Mouse (Mus musculus) intestine, postnatal 0 days (tissue): ENCODE data around the gene 2310022B05Rik. TPM values are rescaled to one million over a fixed set of nuclear protein-coding genes. Genes with fewer than 3 reads are reported as not detected.

Experiments
- ATAC-seq: fragments of 200-750 bp; cut with Nextera tagmentation; 2 replicates; pipeline ENCODE4 v1.8.0; 2017; ENCODE audit warnings: mild to moderate bottlenecking, moderate TSS enrichment, moderate library complexity
- H3K27ac ChIP-seq: fragments of 300-500 bp; sonication (generic); 2 replicates; pipeline ENCODE4 v1.5.1; 2014; ENCODE audit warnings: mild to moderate bottlenecking, low read depth, low read length, moderate library complexity
- H3K27me3 ChIP-seq: fragments of 300-500 bp; sonication (generic); replicated peaks from 2 replicates; pipeline ENCODE4 v1.6.1; 2014; ENCODE audit warnings: low read length, mixed read lengths; ENCODE audit not compliant: control insufficient read depth, insufficient read depth
- H3K36me3 ChIP-seq: fragments of 300-500 bp; sonication (generic); 2 replicates; pipeline ENCODE4 v1.6.1; 2014; ENCODE audit warnings: mild to moderate bottlenecking, moderate library complexity; ENCODE audit not compliant: control insufficient read depth, insufficient read depth
- H3K4me1 ChIP-seq: fragments of 300-500 bp; sonication (generic); replicated peaks from 2 replicates; pipeline ENCODE4 v1.6.1; 2014; ENCODE audit warnings: antibody characterized with exemption, low read length, mixed read lengths; ENCODE audit not compliant: control insufficient read depth, insufficient read depth
- H3K4me2 ChIP-seq: fragments of 300-500 bp; sonication (generic); replicated peaks from 2 replicates; pipeline ENCODE4 v1.6.1; 2014; ENCODE audit warnings: low read depth, mild to moderate bottlenecking, moderate library complexity
- H3K4me3 ChIP-seq: fragments of 300-500 bp; sonication (generic); 2 replicates; pipeline ENCODE4 v1.5.1; 2014; ENCODE audit warnings: low read depth, low read length
- H3K9ac ChIP-seq: fragments of 300-500 bp; sonication (generic); 2 replicates; pipeline ENCODE4 v1.6.1; 2014; ENCODE audit warnings: mild to moderate bottlenecking, low read depth, low read length
- H3K9me3 ChIP-seq: fragments of 300-500 bp; sonication (generic); 2 replicates; pipeline ENCODE4 v1.6.1; 2016; ENCODE audit warnings: mixed run types; ENCODE audit not compliant: control insufficient read depth
- CTCF ChIP-seq: sonication (generic); IDR thresholded peaks from 2 replicates; pipeline ENCODE4 v1.5.1; 2016; ENCODE audit warnings: low read depth, mild to moderate bottlenecking, control low read depth, antibody characterized with exemption, moderate library complexity
- WGBS: fragments of 180-500 bp; shearing (Covaris S2); extraction: QIAGEN DNeasy Blood & Tissue Kit; methylation state at CpG from one replicate; pipeline ENCODE4 v1.1.7; 2014; 5-methylcytosine and 5-hydroxymethylcytosine counted together
- polyA plus RNA-seq: library from polyadenylated mRNA; unstranded; fragments of >200 nt; fragmentation: Nextera tagmentation; extraction: Ambion mirVana; gene quantifications from 2 replicates; pipeline ENCODE4 v1.2.1, GENCODE M21; 2015

2310022B05Rik gene
- polyA plus RNA-seq, 1 experiment from 2014 or later: 22.1 TPM

DNA sequence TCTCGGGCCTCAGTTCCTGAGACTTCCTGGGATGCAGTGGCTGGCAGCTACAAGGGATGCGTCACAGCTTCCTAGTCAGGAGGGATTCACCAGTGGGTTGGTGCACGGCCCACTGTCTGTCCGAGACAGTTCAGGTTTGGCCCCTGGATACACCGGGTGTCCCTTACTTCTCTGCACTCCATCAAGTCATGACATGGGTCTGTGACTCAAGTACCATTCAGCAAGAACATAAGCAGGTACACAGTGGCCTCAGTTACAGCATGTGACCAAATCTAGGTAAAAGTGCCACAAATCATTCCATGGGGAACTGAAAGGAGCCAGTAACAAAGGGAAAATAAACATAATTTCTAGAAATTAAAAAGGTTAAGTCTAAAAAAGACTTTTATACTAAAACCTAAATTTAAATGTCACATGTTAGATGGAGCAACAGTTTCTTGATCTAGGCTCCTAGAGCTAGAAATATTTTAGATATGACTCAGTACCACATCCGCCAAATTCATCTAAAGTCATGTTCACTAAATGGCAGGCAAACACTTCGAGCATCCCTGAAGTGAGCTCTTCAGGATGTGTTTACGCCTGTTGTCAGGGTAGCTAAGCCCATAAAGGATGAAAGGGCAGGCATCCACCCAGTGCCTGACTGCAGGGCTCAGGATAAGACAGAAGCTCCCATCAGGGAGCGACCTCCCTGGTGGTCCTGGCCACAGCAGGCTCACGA is 18.1 kb upstream of the 2310022B05Rik start:
- Histone ChIP-seq H3K4me2 (no peak overlapping the region), H3K9ac (no peak overlapping the region), H3K9me3 (no peaks in the 10 kb centered on the region), H3K4me1 (no peaks in the 10 kb centered on the region), H3K27ac (no peak overlapping the region), H3K27me3 (no peaks in the 10 kb centered on the region), H3K36me3 (peaks cover 55% of the 10 kb centered on the region; the same call in 1 of the 2 replicates), H3K4me3 (no peak overlapping the region)
- no peak for TF ChIP-seq CTCF
- ATAC-seq: no peak
- 82% methylated on average over 10 of the region's 10 CpGs for WGBS

DNA sequence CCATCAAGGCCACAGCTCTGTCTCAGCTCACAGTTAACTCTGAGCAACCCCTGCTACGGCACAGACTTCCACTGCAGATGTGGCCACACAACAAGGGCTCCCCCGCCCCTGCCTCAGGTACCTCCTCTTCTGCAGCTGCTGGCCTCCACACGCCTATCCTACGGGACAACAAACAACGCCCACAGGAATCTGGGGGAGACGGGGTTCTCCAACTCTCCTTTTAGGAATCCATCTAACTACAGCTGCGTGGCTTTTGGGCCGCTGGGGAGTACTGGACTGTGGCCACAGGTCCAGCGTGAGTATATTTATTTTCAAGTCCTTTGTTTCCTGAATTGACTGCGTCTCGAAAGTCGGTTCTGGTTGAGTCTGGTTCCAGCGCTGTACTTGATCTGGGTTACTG is 15.1 kb upstream of the 2310022B05Rik start:
- Histone ChIP-seq H3K9me3 (no peaks in the 10 kb centered on the region), H3K27ac (no peak overlapping the region), H3K27me3 (no peaks in the 10 kb centered on the region), H3K4me1 (no peaks in the 10 kb centered on the region), H3K9ac (no peak overlapping the region), H3K4me3 (no peak overlapping the region), H3K36me3 (peaks cover 42% of the 10 kb centered on the region; the same call in 1 of the 2 replicates), H3K4me2 (no peak overlapping the region)
- WGBS: 93% methylated on average over 13 of the region's 13 CpGs
- TF ChIP-seq CTCF: no peak
- ATAC-seq: no peak

DNA sequence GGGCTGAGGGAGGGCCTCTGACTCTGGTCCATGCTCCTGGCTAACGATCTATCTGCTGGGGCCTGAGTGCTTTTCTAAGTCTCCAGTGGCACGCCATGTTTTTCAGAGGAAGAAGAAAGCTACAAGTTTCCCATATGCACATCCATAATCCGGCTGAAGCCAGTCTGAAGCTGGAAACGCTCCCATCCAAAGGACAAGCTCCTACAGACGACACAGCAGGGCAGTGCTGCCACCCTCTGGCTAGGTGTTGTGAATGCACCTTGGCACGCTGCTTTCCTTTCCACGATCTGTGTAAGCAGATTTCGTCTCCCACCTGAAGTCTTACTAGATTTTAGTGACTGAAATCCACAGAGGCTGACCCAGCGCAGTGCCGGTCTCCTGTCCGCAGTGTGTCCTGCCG is 14.3 kb upstream of the 2310022B05Rik start:
- ATAC-seq: peak; percentile 63
- peaks cover 43% of the 10 kb centered on the region for H3K36me3 ChIP-seq
- no peak overlapping the region for H3K4me3 ChIP-seq
- H3K4me1 ChIP-seq: no peaks in the 10 kb centered on the region
- H3K9ac ChIP-seq: no peak overlapping the region
- no peaks in the 10 kb centered on the region for H3K9me3 ChIP-seq
- no peaks in the 10 kb centered on the region for H3K27me3 ChIP-seq
- H3K4me2 ChIP-seq: no peak overlapping the region
- H3K27ac ChIP-seq: no peak overlapping the region
- peak; percentile 99 for TF ChIP-seq CTCF
- WGBS: 50% methylated on average over 12 of the region's 12 CpGs

DNA sequence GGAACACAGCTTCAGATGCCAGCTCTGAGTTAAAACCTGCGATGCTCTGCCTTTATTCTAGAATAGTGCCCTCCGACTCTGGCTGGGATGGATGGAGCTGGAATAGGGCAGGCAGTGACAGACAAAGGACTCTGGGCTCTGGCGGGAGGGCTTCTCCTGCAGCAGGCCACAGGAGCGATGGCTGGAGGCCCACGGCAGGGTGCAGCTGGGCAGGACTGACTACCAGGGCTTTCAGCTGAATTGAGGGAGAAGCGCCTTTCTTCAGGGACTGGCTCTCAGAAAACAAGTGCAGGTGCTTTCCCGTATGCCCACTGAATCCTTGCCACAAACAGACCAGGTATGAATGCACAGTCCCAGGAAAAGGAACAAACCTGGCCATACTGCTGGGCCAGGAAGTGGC is 13.9 kb upstream of the 2310022B05Rik start:
- no peak overlapping the region for H3K4me2 ChIP-seq
- H3K4me1 ChIP-seq: no peaks in the 10 kb centered on the region
- peaks cover 43% of the 10 kb centered on the region for H3K36me3 ChIP-seq
- 94% methylated on average over 7 of the region's 7 CpGs for WGBS
- H3K27ac ChIP-seq: no peak overlapping the region
- H3K9ac ChIP-seq: no peak overlapping the region
- no peak overlapping the region for H3K4me3 ChIP-seq
- no peak for ATAC-seq
- no peak for TF ChIP-seq CTCF
- H3K27me3 ChIP-seq: no peaks in the 10 kb centered on the region
- H3K9me3 ChIP-seq: no peaks in the 10 kb centered on the region

DNA sequence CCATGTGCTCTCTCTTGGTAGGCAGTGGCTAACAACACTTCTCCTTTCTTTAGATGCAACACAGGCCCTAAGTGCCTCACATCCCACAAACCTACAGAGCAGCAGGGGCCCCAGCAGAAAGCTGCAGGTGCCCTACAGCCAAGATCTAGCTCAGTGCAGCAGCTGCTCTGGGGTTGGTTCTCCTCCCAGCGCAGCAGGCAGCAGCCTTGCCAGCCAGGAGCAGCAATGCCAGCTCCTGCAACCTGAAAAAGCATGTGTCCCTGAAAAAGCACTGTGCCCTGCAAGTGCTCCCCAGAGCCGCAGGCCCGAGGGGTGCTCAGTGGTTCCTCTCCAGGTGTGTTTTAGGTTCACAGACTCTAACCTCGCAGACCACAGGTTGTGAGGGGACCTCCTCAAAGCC is 13.5 kb upstream of the 2310022B05Rik start:
- Histone ChIP-seq H3K4me1 (no peaks in the 10 kb centered on the region), H3K4me3 (no peak overlapping the region), H3K36me3 (peaks cover 41% of the 10 kb centered on the region), H3K9me3 (no peaks in the 10 kb centered on the region), H3K9ac (no peak overlapping the region), H3K4me2 (no peak overlapping the region), H3K27me3 (no peaks in the 10 kb centered on the region), H3K27ac (no peak overlapping the region)
- ATAC-seq: no peak
- 95% methylated on average over 4 of the region's 4 CpGs for WGBS
- TF ChIP-seq CTCF: no peak

DNA sequence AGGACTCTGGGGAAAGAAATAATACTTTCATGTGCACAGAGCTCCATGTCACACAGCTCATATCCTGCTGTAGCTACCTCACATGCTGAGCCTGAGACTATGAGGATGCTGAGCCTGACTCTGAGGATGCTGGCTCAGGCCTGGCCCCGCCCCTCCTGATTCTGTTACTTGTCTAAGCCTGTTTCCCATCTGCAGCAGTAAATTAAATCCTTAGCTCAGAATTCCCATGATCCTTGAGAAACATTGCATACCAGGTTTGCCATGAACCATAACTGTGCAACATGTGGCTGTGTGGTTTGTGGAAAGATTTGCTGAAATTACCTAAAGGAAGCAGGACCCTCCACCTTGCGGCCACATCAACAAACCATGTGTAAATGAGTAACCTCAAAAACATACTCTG is 9.2 kb upstream of the 2310022B05Rik start:
- 93% methylated on average over 2 of the region's 2 CpGs for WGBS
- H3K36me3 ChIP-seq: peaks cover 30% of the 10 kb centered on the region
- H3K9me3 ChIP-seq: no peaks in the 10 kb centered on the region
- no peak overlapping the region for H3K4me3 ChIP-seq
- H3K27me3 ChIP-seq: no peaks in the 10 kb centered on the region
- H3K9ac ChIP-seq: no peak overlapping the region
- no peak overlapping the region for H3K4me2 ChIP-seq
- H3K4me1 ChIP-seq: no peaks in the 10 kb centered on the region
- TF ChIP-seq CTCF: no peak
- H3K27ac ChIP-seq: no peak overlapping the region
- ATAC-seq: no peak

- TF ChIP-seq CTCF: no peak
- ATAC-seq: no peak
- Histone ChIP-seq H3K9ac (no peak overlapping the region), H3K4me3 (no peak overlapping the region), H3K27me3 (no peaks in the 10 kb centered on the region), H3K27ac (no peak overlapping the region), H3K4me1 (no peaks in the 10 kb centered on the region), H3K36me3 (peaks cover 26% of the 10 kb centered on the region), H3K4me2 (no peak overlapping the region), H3K9me3 (no peaks in the 10 kb centered on the region)
- 78% methylated on average over 3 of the region's 3 CpGs for WGBS
Measured at GRCm38 (mm10) chr8:124668798-124669197, 5.6 kb upstream of the 2310022B05Rik start.
